Mouse (Mus musculus) heart, postnatal 0 days (tissue): Measurements from ENCODE around the gene Mchr1.

Experiments used
- CTCF ChIP-seq: IDR thresholded peaks from 2 replicates; pipeline ENCODE4 v1.5.1; 2016; ENCODE audit warnings: antibody characterized with exemption, control low read depth, low read depth
- EP300 ChIP-seq: IDR thresholded peaks from 2 replicates; pipeline ENCODE4 v1.6.1; 2016; ENCODE audit warnings: antibody characterized with exemption, low read depth

DNA sequence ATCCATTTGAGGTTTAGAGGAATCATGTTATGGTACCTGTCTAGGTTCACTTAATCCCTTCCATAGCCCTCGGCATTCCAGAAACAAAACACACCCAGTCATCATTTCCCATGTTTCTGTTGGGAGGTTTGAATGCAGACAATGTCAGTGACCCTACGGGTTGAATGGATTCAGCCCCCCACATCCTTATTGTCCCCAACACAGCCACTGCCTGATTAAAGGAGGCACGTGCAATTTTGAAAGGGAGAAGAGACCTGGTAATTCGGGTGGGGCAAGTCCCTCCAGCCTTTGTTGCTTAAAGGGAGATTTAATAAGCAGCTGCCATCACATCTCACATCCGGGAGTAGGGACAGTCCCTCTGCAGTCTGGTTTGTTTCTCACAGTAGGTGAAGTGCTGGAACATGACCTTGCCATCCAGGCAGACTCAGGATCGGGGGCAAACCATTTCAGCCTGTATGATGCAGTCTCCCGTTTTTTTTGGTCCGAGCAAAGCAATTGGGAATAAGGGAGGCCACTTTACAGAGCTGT is 18.9 kb downstream of the Mchr1 start:
- TF ChIP-seq CTCF (no peak), EP300 (no peak)
